ENCODE assay signal across 9 mouse cellular contexts in genomic region chr8:61282303-61283168, GRCm38 (mm10). TPM values are rescaled to one million over a fixed set of nuclear protein-coding genes. Genes with fewer than 3 reads are reported as not detected.
DNase-seq lines count a peak whose midpoint lies in the region; ATAC-seq and TF ChIP-seq lines count a peak whose summit lies in the region.
"Had no signal": no experiment of that assay in that cellular context is flagged by ENCODE, and none has a peak within 500 bp of the region (broad histone marks: within the 10 kb centered on the region; RNA-seq: fewer than 3 reads in every experiment).

No protein-coding gene starts in this region.

- no peak for ATAC-seq in hindbrain, embryonic 11.5 days (ENCODE audit: low FRiP score)
- no peak for ATAC-seq in hindbrain, embryonic 13.5 days (ENCODE audit: low FRiP score)
- ATAC-seq in midbrain, embryonic 14.5 days (ENCODE audit: low FRiP score, low TSS enrichment): no peak
- ATAC-seq in embryonic facial prominence, embryonic 13.5 days (ENCODE audit: insufficient number of reproducible peaks, insufficient read depth, low FRiP score, low TSS enrichment, low read depth): no peak
- ATAC-seq: forebrain, embryonic 16.5 days had no signal

- no peak for TF ChIP-seq POLR2A in myocyte (IDR thresholded peaks at IDR 0.05; ENCODE audit: insufficient read length, low read depth)

- no peak overlapping the region for H3K9ac ChIP-seq in hindbrain, embryonic 11.5 days (ENCODE audit: low read depth, low read length)
- H3K9ac ChIP-seq in hindbrain, embryonic 13.5 days: no peak overlapping the region
- no peak overlapping the region for H3K9ac ChIP-seq in midbrain, embryonic 14.5 days (replicated peaks; ENCODE audit: low read length)
- no peak overlapping the region for H3K9ac ChIP-seq in embryonic facial prominence, embryonic 13.5 days
- H3K9ac ChIP-seq: liver, embryonic 12.5 days had no signal

- H3K4me3 ChIP-seq in hindbrain, embryonic 11.5 days (ENCODE audit: low read depth, low read length): no peak overlapping the region
- H3K4me3 ChIP-seq in hindbrain, embryonic 13.5 days: no peak overlapping the region
- peak overlapping the region; percentile 23; the same call in 1 of the 2 replicates for H3K4me3 ChIP-seq in midbrain, embryonic 10.5 days
- no peak overlapping the region for H3K4me3 ChIP-seq in midbrain, embryonic 14.5 days (replicated peaks; ENCODE audit: low read depth, low read length)
- no peak overlapping the region for H3K4me3 ChIP-seq in embryonic facial prominence, embryonic 13.5 days
- H3K4me3 ChIP-seq in myocyte: no peak overlapping the region
- H3K4me3 ChIP-seq: liver, embryonic 12.5 days had no signal

- H3K79me2 ChIP-seq in myocyte (ENCODE audit: control insufficient read depth, insufficient read depth): no peaks in the 10 kb centered on the region

- WGBS in hindbrain, embryonic 11.5 days: 36% methylated on average over 10 of the region's 10 CpGs
- 34% methylated on average over 10 of the region's 10 CpGs for WGBS in hindbrain, embryonic 13.5 days
- WGBS in midbrain, embryonic 10.5 days: 33% methylated on average over 10 of the region's 10 CpGs
- 37% methylated on average over 10 of the region's 10 CpGs for WGBS in midbrain, embryonic 14.5 days
- WGBS in embryonic facial prominence, embryonic 13.5 days: 46% methylated on average over 10 of the region's 10 CpGs

- H3K4me2 ChIP-seq in hindbrain, embryonic 11.5 days (replicated peaks; ENCODE audit: low read depth, low read length): no peak overlapping the region
- H3K4me2 ChIP-seq in hindbrain, embryonic 13.5 days: no peak overlapping the region
- H3K4me2 ChIP-seq in midbrain, embryonic 14.5 days (ENCODE audit: low read length): no peak overlapping the region
- H3K4me2 ChIP-seq in embryonic facial prominence, embryonic 13.5 days: no peak overlapping the region
- peak overlapping the region; percentile 59 for H3K4me2 ChIP-seq in myocyte (ENCODE audit: low read depth)
- H3K4me2 ChIP-seq: liver, embryonic 12.5 days had no signal

- no peak overlapping the region for H3K27ac ChIP-seq in hindbrain, embryonic 11.5 days (ENCODE audit: low read depth, low read length)
- H3K27ac ChIP-seq in hindbrain, embryonic 13.5 days: no peak overlapping the region
- peak overlapping the region; percentile 79 for H3K27ac ChIP-seq in midbrain, embryonic 10.5 days (replicated peaks)
- H3K27ac ChIP-seq in midbrain, embryonic 14.5 days (replicated peaks; ENCODE audit: low read depth, low read length): no peak overlapping the region
- peak overlapping the region; percentile 68; the same call in 1 of the 2 replicates for H3K27ac ChIP-seq in embryonic facial prominence, embryonic 13.5 days

- peak; percentile 22 for DNase-seq in hindbrain, embryonic 11.5 days (ENCODE audit: low spot score)
- no peak for DNase-seq in midbrain, embryonic 10.5 days (ENCODE audit: low spot score)
- no peak for DNase-seq in midbrain, embryonic 14.5 days
- no peak for DNase-seq in retina, postnatal 1 day

- H3K9me3 ChIP-seq in hindbrain, embryonic 11.5 days (ENCODE audit: control insufficient read depth, low read length): no peaks in the 10 kb centered on the region
- H3K9me3 ChIP-seq in hindbrain, embryonic 13.5 days: no peaks in the 10 kb centered on the region
- peaks cover 6% of the 10 kb centered on the region; the same call in 1 of the 2 replicates for H3K9me3 ChIP-seq in midbrain, embryonic 10.5 days (replicated peaks)
- H3K9me3 ChIP-seq in midbrain, embryonic 14.5 days (ENCODE audit: control insufficient read depth, low read length): no peaks in the 10 kb centered on the region
- no peaks in the 10 kb centered on the region for H3K9me3 ChIP-seq in embryonic facial prominence, embryonic 13.5 days
- H3K9me3 ChIP-seq: liver, embryonic 12.5 days had no signal

- no peak overlapping the region for H3ac ChIP-seq in myocyte (ENCODE audit: control insufficient read depth, insufficient read length)

- H3K4me1 ChIP-seq in hindbrain, embryonic 11.5 days (replicated peaks; ENCODE audit: control insufficient read depth, insufficient read depth, low read length): peaks cover 3% of the 10 kb centered on the region
- peaks cover 43% of the 10 kb centered on the region for H3K4me1 ChIP-seq in hindbrain, embryonic 13.5 days (replicated peaks)
- peaks cover 66% of the 10 kb centered on the region for H3K4me1 ChIP-seq in midbrain, embryonic 10.5 days
- H3K4me1 ChIP-seq in midbrain, embryonic 14.5 days (ENCODE audit: control insufficient read depth, insufficient read depth, low read length): no peaks in the 10 kb centered on the region; the same call in 1 of the 2 replicates
- peaks cover 57% of the 10 kb centered on the region for H3K4me1 ChIP-seq in embryonic facial prominence, embryonic 13.5 days

- H3K36me3 ChIP-seq in hindbrain, embryonic 11.5 days (ENCODE audit: control insufficient read depth, insufficient read depth, low read length): no peaks in the 10 kb centered on the region
- H3K36me3 ChIP-seq in hindbrain, embryonic 13.5 days: no peaks in the 10 kb centered on the region; the same call in 1 of the 2 replicates
- peaks cover 26% of the 10 kb centered on the region for H3K36me3 ChIP-seq in midbrain, embryonic 10.5 days
- no peaks in the 10 kb centered on the region for H3K36me3 ChIP-seq in midbrain, embryonic 14.5 days (ENCODE audit: control insufficient read depth, insufficient read depth, low read length)
- peaks cover 6% of the 10 kb centered on the region for H3K36me3 ChIP-seq in embryonic facial prominence, embryonic 13.5 days
- no peaks in the 10 kb centered on the region for H3K36me3 ChIP-seq in myocyte (ENCODE audit: control insufficient read depth, insufficient read depth)
- H3K36me3 ChIP-seq: liver, embryonic 12.5 days had no signal

- no peaks in the 10 kb centered on the region for H3K27me3 ChIP-seq in hindbrain, embryonic 11.5 days (ENCODE audit: control insufficient read depth, insufficient read depth, low read length)
- H3K27me3 ChIP-seq in hindbrain, embryonic 13.5 days: no peaks in the 10 kb centered on the region
- no peaks in the 10 kb centered on the region for H3K27me3 ChIP-seq in midbrain, embryonic 10.5 days (ENCODE audit: low read depth, poor library complexity, severe bottlenecking)
- H3K27me3 ChIP-seq in midbrain, embryonic 14.5 days (ENCODE audit: control insufficient read depth, insufficient read depth, low read length): no peaks in the 10 kb centered on the region
- H3K27me3 ChIP-seq in embryonic facial prominence, embryonic 13.5 days: no peaks in the 10 kb centered on the region
- H3K27me3 ChIP-seq in myocyte (ENCODE audit: control insufficient read depth, insufficient read depth, insufficient read length): no peaks in the 10 kb centered on the region
- H3K27me3 ChIP-seq: liver, embryonic 12.5 days had no signal

TF ChIP-seq in myocyte, 11 proteins besides CTCF, POLR2A, EP300 and RAD21:
- TF ChIP-seq SRF (IDR thresholded peaks at IDR 0.05; ENCODE audit: control insufficient read depth, insufficient read length, low read depth) (no peak), CEBPB (IDR thresholded peaks at IDR 0.05; ENCODE audit: insufficient read depth, poor library complexity, severe bottlenecking) (no peak), MAX (IDR thresholded peaks at IDR 0.05; ENCODE audit: low read depth) (no peak), E2F4 (IDR thresholded peaks at IDR 0.05; ENCODE audit: insufficient read depth) (no peak), MYOD1 (IDR thresholded peaks at IDR 0.05; ENCODE audit: control insufficient read depth in 1 of 3, insufficient read length in 2 of 3, low read depth in 2 of 3) (no peak), TCF3 (IDR thresholded peaks at IDR 0.05; ENCODE audit: insufficient read length, low read depth) (no peak), USF1 (IDR thresholded peaks at IDR 0.05; ENCODE audit: low read depth) (no peak), POLR2AphosphoS2 (IDR thresholded peaks at IDR 0.05; ENCODE audit: insufficient read length, low read depth) (no peak), MYOG (IDR thresholded peaks at IDR 0.05; ENCODE audit: control insufficient read depth in 1 of 3, insufficient read depth in 1 of 3, insufficient read length in 2 of 3, low read depth in 2 of 3) (no peak), TCF12 (IDR thresholded peaks at IDR 0.05; ENCODE audit: insufficient read depth, poor library complexity, severe bottlenecking) (no peak), REST (IDR thresholded peaks at IDR 0.05; ENCODE audit: insufficient read depth, insufficient read length) (no peak)

RNA-seq across cellular contexts. Expression of gene Sh3rf1, which starts 58.9 kb away (rescaled TPM):
- 24.0 and 25.3 TPM in 2 replicates for polyA plus RNA-seq in hindbrain, embryonic 11.5 days (2014; fragmentation: Nextera tagmentation; extraction: Ambion mirVana)
- polyA plus RNA-seq in hindbrain, embryonic 13.5 days (2015; fragmentation: Nextera tagmentation; extraction: Ambion mirVana): 30.0 and 30.5 TPM in 2 replicates
- polyA plus RNA-seq in midbrain, embryonic 10.5 days (2016; fragmentation: Nextera tagmentation; extraction: Ambion mirVana): 18.1 and 18.4 TPM in 2 replicates
- 32.2 and 38.4 TPM in 2 replicates for polyA plus RNA-seq in midbrain, embryonic 14.5 days (2014; fragmentation: Nextera tagmentation; extraction: Ambion mirVana)
- polyA plus RNA-seq in embryonic facial prominence, embryonic 13.5 days (2015; fragmentation: Nextera tagmentation; extraction: Ambion mirVana): 14.9 and 16.1 TPM in 2 replicates
- polyA plus RNA-seq in myocyte (2012; fragmentation: generic; extraction: Trizol): 4.2 TPM

Comparison
In these comparisons a context has a peak if more than half of its experiments do, and no peak if none do; other contexts are left out.
1. H3K27ac ChIP-seq: peak in midbrain, embryonic 10.5 days (single experiment) and embryonic facial prominence, embryonic 13.5 days (single experiment); none in hindbrain, embryonic 11.5 days (single experiment), hindbrain, embryonic 13.5 days (single experiment) and midbrain, embryonic 14.5 days (single experiment).